Mouse (Mus musculus): ENCODE results near the gene Rspo1.

GRCm38 (mm10) chr4:124949488-124949887 is 36.7 kb upstream of the Rspo1 start:
- TF ChIP-seq MAX (IDR thresholded peaks at IDR 0.05), result no peak
- no peak for TF ChIP-seq CTCF (IDR thresholded peaks at IDR 0.05; ENCODE audit: control insufficient read depth, insufficient read depth, insufficient read length)

Data from C2C12 (cell line).